Mouse (Mus musculus) stomach, embryonic 14.5 days (tissue): ENCODE results near the gene 4930519P11Rik. TPM values are rescaled to one million over a fixed set of nuclear protein-coding genes. Genes with fewer than 3 reads are reported as not detected.

Source experiments
- ATAC-seq: fragments of 200-750 bp; cut with Nextera tagmentation; 2 replicates; pipeline ENCODE4 v1.8.0; 2017; ENCODE audit warnings: low read depth, moderate TSS enrichment; ENCODE audit not compliant: insufficient number of reproducible peaks, insufficient read depth, low FRiP score
- H3K27ac ChIP-seq: fragments of 300-500 bp; sonication (generic); 2 replicates; pipeline ENCODE4 v1.5.1; 2014; ENCODE audit warnings: mild to moderate bottlenecking, low read length, moderate library complexity, mixed read lengths
- H3K27me3 ChIP-seq: fragments of 300-500 bp; sonication (generic); 2 replicates; pipeline ENCODE4 v1.6.1; 2014; ENCODE audit warnings: low read length, control low read depth, mixed read lengths; ENCODE audit not compliant: control insufficient read depth, insufficient read depth
- H3K36me3 ChIP-seq: fragments of 300-500 bp; sonication (generic); 2 replicates; pipeline ENCODE4 v1.6.1; 2014; ENCODE audit warnings: mild to moderate bottlenecking, control low read depth, low read length, moderate library complexity, mixed read lengths; ENCODE audit not compliant: control insufficient read depth, insufficient read depth
- H3K4me1 ChIP-seq: fragments of 300-500 bp; sonication (generic); 2 replicates; pipeline ENCODE4 v1.6.1; 2014; ENCODE audit warnings: low read length, control low read depth, mixed read lengths; ENCODE audit not compliant: control insufficient read depth, insufficient read depth
- H3K4me2 ChIP-seq: fragments of 300-500 bp; sonication (generic); replicated peaks from 2 replicates; pipeline ENCODE4 v1.6.1; 2014; ENCODE audit warnings: low read depth, low read length, control low read depth
- H3K4me3 ChIP-seq: fragments of 300-500 bp; sonication (generic); 2 replicates; pipeline ENCODE4 v1.5.1; 2014; ENCODE audit warnings: low read depth, low read length, control low read depth
- H3K9ac ChIP-seq: fragments of 300-500 bp; sonication (generic); replicated peaks from 2 replicates; pipeline ENCODE4 v1.6.1; 2014; ENCODE audit warnings: low read depth, mild to moderate bottlenecking, control low read depth, low read length, moderate library complexity, mixed read lengths
- H3K9me3 ChIP-seq: fragments of 300-500 bp; sonication (generic); 2 replicates; pipeline ENCODE4 v1.6.1; 2016; ENCODE audit warnings: low read depth, low read length, control low read depth; ENCODE audit not compliant: control insufficient read depth
- WGBS: fragments of 180-500 bp; shearing (Covaris S2); extraction: QIAGEN DNeasy Blood & Tissue Kit; methylation state at CpG from one replicate; pipeline ENCODE4 v1.1.7; 2014; 5-methylcytosine and 5-hydroxymethylcytosine counted together
- polyA plus RNA-seq: library from polyadenylated mRNA; unstranded; fragments of >200 nt; fragmentation: Nextera tagmentation; extraction: Ambion mirVana; gene quantifications from 2 replicates; pipeline ENCODE4 v1.2.1, GENCODE M21; 2014

4930519P11Rik gene
- polyA plus RNA-seq, 1 experiment from 2014 or later: not detected

DNA sequence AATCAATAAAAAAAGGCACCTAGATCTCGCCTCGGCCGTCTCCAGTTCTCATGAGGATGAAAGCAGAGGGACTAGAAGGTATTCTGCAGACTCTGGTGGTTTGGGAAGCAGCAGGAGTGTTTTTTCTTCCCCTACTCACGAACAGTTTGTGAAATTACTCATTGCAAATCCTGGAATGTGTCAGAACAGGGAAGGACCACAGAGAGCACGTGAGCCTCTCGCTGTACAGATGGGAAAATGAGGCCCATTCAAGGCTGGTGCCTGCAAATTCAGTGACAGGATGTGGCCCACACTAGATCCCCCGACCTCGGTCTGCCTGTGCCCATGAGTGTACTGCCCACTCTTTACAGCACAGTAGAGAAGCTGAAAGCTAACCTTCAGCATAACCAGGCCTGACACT lies 41.3 kb downstream of the 4930519P11Rik start:
- WGBS: 54% methylated on average over 8 of the region's 8 CpGs
- ATAC-seq: no peak
- Histone ChIP-seq H3K36me3 (no peaks in the 10 kb centered on the region), H3K4me3 (no peak overlapping the region), H3K27me3 (no peaks in the 10 kb centered on the region), H3K9me3 (no peaks in the 10 kb centered on the region), H3K4me1 (peaks cover 19% of the 10 kb centered on the region; the same call in 1 of the 2 replicates), H3K9ac (no peak overlapping the region), H3K27ac (peak overlapping the region; percentile 6; the same call in 1 of the 2 replicates), H3K4me2 (no peak overlapping the region)

DNA sequence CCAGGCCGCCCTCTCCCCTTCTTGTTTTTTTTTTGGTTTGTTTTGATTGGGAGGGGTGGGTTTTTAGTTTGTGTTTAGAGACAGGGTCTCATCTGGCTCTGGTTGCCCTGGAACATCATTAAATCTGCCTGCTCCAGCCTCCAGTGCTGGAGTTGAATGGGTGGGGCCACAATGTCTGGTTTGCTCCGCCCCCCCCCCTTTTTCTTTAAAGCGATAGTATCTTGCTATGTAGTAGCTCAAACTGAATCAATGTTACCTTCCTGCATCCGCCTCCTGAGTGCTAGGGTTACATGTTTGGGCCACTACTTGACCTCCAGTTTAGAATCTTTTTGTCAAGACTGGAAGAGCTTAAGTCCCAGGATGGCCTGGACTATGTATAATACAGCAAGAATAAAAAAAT lies 42.0 kb downstream of the 4930519P11Rik start:
- Histone ChIP-seq H3K4me3 (no peak overlapping the region), H3K27me3 (no peaks in the 10 kb centered on the region), H3K4me1 (peaks cover 23% of the 10 kb centered on the region; the same call in 1 of the 2 replicates), H3K9me3 (no peaks in the 10 kb centered on the region), H3K36me3 (no peaks in the 10 kb centered on the region), H3K9ac (no peak overlapping the region), H3K27ac (no peak overlapping the region), H3K4me2 (no peak overlapping the region)
- WGBS: 96% methylated on average over 4 of the region's 4 CpGs
- ATAC-seq: no peak

DNA sequence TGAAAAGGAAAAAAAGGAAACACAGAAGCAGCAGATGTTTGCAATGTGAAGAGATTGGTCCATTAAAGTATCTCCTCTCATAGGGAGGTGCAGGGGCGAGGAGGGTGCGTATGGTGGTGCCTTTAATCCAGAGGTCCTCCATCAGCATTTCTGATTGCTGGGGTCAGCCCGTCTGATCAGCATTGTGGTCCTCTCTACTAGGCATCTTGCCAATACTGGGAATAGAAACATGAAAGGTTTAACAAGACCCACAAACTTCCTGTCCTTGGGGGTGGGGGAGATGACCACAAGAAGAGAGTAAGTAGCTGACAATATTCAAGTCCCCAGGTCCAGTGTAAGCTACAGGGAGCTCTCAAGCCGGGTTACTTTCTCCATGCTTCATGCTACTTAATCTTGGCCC lies 42.6 kb downstream of the 4930519P11Rik start:
- no peak overlapping the region; the same call in 1 of the 2 replicates for H3K4me3 ChIP-seq
- no peaks in the 10 kb centered on the region for H3K27me3 ChIP-seq
- H3K9ac ChIP-seq: no peak overlapping the region
- peak overlapping the region; percentile 67; the same call in 1 of the 2 replicates for H3K27ac ChIP-seq
- 60% methylated on average over 4 of the region's 4 CpGs for WGBS
- H3K36me3 ChIP-seq: 0 out of 2 replicates have a peak, but pooled peaks cover under 1% of the 10 kb centered on the region
- H3K9me3 ChIP-seq: no peaks in the 10 kb centered on the region
- H3K4me1 ChIP-seq: peaks cover 29% of the 10 kb centered on the region
- no peak for ATAC-seq
- peak overlapping the region; percentile 64; the same call in 1 of the 2 replicates for H3K4me2 ChIP-seq

DNA sequence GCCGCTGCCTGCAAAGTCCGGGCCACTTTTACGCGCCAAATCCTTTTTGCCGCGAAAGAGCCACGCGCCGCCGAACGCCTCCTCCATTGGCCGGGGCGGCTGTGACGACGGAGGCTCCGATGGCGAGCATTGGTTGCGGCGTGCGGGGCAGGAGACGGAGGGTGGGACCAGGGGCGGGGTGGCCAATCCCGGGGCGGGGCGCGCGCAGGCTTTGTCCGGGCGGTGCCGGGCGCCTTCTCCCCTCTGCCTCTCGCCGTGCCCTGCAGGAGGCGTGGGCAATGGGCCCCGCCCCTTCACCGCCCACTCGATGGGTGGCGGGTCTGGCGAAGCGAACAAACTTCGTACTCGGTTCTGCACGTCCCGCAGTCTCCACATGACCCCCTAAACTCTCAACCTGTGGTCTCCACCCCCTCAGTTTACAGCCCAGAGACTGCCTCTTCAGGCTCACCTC lies 43.4 kb downstream of the 4930519P11Rik start, which contains the start of gene E2f1:
Gene E2f1, minus strand, starts transcription at position 57 of the 451 bp plus-strand sequence.
- no peaks in the 10 kb centered on the region for H3K9me3 ChIP-seq
- H3K4me1 ChIP-seq: peaks cover 31% of the 10 kb centered on the region
- peak within 1 kb of the TSS; percentile 89 for H3K27ac ChIP-seq
- 1% methylated on average over 35 of the region's 44 CpGs for WGBS
- peak; percentile 96 for ATAC-seq
- peak within 1 kb of the TSS; percentile 72 for H3K4me3 ChIP-seq
- H3K9ac ChIP-seq: peak within 1 kb of the TSS; percentile 87
- H3K4me2 ChIP-seq: peak within 1 kb of the TSS; percentile 82
- no peaks in the 10 kb centered on the region for H3K27me3 ChIP-seq
- H3K36me3 ChIP-seq: peaks cover 2% of the 10 kb centered on the region; the same call in 1 of the 2 replicates

DNA sequence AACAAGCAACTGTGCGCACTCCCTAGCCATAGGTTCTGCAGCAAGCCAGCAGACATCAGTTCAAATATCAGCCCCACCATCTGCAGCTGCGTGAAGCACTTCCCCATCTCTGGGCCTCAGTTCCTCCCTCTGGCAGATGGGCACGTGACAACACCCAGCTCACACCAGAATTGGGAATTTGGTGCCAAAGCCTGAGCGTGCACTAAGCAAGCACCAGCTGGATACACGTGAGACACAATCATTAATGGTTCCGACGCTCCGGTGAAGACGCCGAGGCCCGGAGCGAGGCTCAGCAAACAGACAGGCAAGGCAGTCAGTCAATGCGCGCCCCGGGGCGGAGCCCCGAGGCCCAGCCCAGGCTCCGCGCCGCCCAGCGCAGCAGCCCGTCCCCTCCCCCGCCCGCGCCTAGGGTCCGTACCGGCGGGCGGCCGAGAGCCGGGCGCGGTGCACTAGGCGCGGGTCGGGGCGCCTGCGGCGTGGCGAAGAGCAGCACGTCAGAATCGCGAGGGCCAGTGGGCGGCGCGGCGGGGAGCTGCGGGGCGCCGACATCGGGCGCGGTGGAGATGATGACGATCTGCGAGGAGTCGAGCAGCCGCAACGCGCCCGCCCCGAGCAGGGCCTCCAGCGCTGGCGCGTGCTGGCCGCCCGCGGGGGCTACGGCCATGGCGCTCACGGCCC lies 44.0 kb downstream of the 4930519P11Rik start:
- Histone ChIP-seq H3K27ac (peak overlapping the region; percentile 89), H3K9ac (peak overlapping the region; percentile 87), H3K27me3 (no peaks in the 10 kb centered on the region), H3K9me3 (no peaks in the 10 kb centered on the region), H3K4me1 (peaks cover 31% of the 10 kb centered on the region), H3K36me3 (peaks cover 2% of the 10 kb centered on the region; the same call in 1 of the 2 replicates), H3K4me2 (peak overlapping the region; percentile 82), H3K4me3 (peak overlapping the region; percentile 72)
- peak; percentile 85 for ATAC-seq
- under 1% methylated on average over 69 of the region's 70 CpGs for WGBS

DNA sequence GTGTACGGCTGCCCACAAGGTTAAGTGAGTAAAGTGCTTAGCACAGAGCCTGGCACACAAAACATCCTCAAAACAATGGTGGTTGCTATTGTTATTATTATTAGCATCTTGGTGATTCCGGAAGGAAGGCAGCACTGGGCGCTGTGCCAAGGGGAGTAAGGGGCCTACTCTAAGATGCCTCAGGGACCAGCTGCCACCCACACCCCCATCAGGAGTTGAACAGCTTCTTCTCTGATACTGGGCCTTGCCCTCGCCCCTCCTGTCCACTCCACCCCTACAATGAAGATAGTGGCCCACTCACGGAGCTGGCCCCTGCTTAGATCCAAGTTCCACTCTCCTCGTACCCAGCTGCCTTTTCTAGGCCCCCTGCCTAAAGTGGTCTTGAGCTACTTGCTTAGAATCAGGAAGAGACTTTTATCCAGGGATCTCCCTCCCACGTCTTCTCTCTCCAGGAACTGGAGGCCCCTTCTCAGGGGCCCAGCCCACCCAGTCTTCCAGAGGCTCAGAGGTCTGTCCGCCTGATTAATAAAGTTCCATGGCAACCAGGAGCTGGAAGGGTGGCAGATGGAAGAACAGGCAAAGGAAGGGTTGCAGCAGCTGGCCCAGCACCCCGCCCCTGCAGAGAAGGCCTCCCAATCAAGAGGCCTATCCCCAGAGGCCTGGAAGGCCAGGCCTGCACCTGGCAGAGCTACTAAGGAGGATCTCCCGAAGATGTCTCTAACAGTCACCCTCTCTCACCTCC lies 44.7 kb downstream of the 4930519P11Rik start:
- peak overlapping the region; percentile 87 for H3K9ac ChIP-seq
- WGBS: 13% methylated on average over 10 of the region's 10 CpGs
- no peaks in the 10 kb centered on the region for H3K9me3 ChIP-seq
- peak overlapping the region; percentile 82 for H3K4me2 ChIP-seq
- peaks cover 31% of the 10 kb centered on the region for H3K4me1 ChIP-seq
- no peaks in the 10 kb centered on the region for H3K27me3 ChIP-seq
- peak overlapping the region; percentile 89 for H3K27ac ChIP-seq
- ATAC-seq: peak; percentile 2; the same call in 1 of the 2 replicates
- peak overlapping the region; percentile 72 for H3K4me3 ChIP-seq
- peaks cover 2% of the 10 kb centered on the region; the same call in 1 of the 2 replicates for H3K36me3 ChIP-seq

DNA sequence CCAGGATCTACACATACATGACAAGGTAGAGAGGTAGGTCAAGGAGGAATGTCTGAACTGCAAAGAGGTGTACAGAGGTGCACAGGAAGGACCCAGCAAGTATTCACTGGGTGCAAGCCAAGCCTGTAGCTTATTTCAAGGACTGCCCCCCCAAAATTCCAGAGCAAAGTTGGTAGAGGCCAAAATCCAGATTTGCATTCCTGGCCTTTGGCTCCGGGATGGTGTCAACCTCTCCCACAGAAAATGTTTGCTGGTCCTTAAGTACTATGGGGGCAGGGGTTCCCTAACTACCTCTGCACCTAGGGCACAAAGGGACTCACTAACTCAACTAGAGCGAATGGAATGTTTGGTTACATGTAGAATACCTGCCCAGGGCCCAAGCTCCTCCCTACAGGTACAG lies 45.5 kb downstream of the 4930519P11Rik start:
- Histone ChIP-seq H3K4me1 (peaks cover 31% of the 10 kb centered on the region), H3K9ac (no peak overlapping the region), H3K9me3 (no peaks in the 10 kb centered on the region), H3K27me3 (no peaks in the 10 kb centered on the region), H3K27ac (peak overlapping the region; percentile 89; the same call in 1 of the 2 replicates), H3K36me3 (peaks cover 4% of the 10 kb centered on the region), H3K4me3 (peak overlapping the region; percentile 72), H3K4me2 (peak overlapping the region; percentile 82)
- 61% methylated on average over 2 of the region's 2 CpGs for WGBS
- ATAC-seq: no peak

DNA sequence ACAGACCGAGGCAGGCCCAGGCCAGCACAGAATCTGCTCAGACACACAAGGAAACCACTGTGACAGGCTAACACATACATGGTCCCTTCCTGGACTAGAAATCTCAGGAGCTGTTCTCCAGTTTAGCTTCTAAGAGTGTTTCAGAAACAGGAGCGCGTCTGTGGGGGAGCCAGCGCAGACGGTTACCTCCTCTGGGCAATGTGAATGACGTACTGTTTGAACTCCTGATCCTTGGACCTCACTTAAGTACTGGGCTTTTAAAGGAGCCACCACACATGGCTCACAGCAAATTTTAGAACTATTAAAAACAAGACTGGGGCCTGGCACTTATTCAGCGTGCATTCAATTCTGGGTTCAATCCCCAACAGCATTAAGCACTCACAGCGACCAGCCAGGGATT lies 46.6 kb downstream of the 4930519P11Rik start:
- H3K4me3 ChIP-seq: no peak overlapping the region
- no peak overlapping the region for H3K4me2 ChIP-seq
- H3K27me3 ChIP-seq: no peaks in the 10 kb centered on the region
- no peaks in the 10 kb centered on the region for H3K9me3 ChIP-seq
- peaks cover 7% of the 10 kb centered on the region for H3K36me3 ChIP-seq
- peaks cover 31% of the 10 kb centered on the region for H3K4me1 ChIP-seq
- no peak for ATAC-seq
- no peak overlapping the region for H3K27ac ChIP-seq
- no peak overlapping the region for H3K9ac ChIP-seq
- WGBS: 34% methylated on average over 8 of the region's 8 CpGs
